Mouse (Mus musculus): ENCODE data around the gene Wwp2. TPM values are rescaled to one million over a fixed set of nuclear protein-coding genes. Genes with fewer than 3 reads are reported as not detected.

Wwp2 gene
- total and polyA plus RNA-seq, 2 experiments: 11.8 to 15.0 TPM

DNA sequence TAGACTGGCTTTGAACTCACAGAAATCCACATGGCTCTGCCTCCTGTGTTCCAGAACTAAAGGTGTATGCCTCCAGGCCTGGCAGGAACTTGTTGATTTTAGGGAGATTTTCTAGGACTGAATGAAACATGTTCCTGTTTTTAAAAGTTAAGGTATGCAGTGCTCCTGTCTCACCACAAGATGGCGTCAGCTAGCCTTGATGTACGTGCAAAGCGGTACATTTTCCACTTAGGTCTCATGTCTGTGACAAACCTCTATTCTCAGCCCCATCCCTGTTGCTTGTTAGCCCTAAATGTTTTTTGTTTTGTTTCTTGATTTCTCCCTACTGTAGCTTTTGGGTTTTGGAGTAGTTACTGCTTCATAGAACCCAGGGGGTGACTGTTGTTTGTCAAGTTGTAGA lies 19.1 kb downstream of the Wwp2 start:
- TF ChIP-seq POLR2A (IDR thresholded peaks at IDR 0.05; ENCODE audit: extremely low read depth, insufficient read depth, low read length) (no peak), CTCF (IDR thresholded peaks at IDR 0.05; ENCODE audit: low read depth, low read length) (peak; percentile 69; the same call in 1 of the 2 replicates)

DNA sequence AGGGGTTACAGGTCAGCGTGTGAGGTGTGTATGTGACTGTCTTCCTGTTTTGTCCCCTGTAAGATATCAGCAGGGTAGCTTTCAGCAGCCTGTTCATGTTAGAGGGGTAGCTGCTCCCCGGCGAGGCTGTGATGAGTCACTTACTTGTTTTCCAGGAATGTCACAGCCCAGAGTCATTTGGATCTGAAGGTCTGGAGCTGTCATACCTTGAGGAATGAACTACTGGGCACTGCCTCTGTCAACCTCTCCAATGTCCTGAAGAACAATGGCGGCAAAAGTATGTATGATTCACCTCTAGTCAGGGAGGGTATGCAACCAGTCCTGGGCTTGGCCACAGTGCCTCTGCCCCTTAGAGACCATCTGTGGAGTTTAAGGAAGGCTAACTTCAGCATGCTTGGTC lies 21.6 kb downstream of the Wwp2 start:
- Histone ChIP-seq H3K4me3 (ENCODE audit: insufficient read depth, low read depth, low read length) (no peak overlapping the region), H3K4me1 (ENCODE audit: control insufficient read depth, insufficient read depth, low read length) (peaks cover 5% of the 10 kb centered on the region; the same call in 1 of the 2 replicates), H3K27ac (replicated peaks; ENCODE audit: insufficient read depth, low read depth, low read length) (no peak overlapping the region), H3K27me3 (ENCODE audit: control insufficient read depth, insufficient read depth, low read length) (no peaks in the 10 kb centered on the region), H3K36me3 (ENCODE audit: control insufficient read depth, insufficient read depth, low read length) (no peaks in the 10 kb centered on the region; the same call in 1 of the 2 replicates), H3K9ac (ENCODE audit: low read depth, low read length) (no peak overlapping the region), H3K79me2 (ENCODE audit: control insufficient read depth, insufficient read depth, low read length) (no peaks in the 10 kb centered on the region; the same call in 1 of the 2 replicates)
- WGBS: 92% methylated on average over 4 of the region's 4 CpGs
- TF ChIP-seq CTCF (IDR thresholded peaks at IDR 0.05; ENCODE audit: low read depth, low read length): no peak
- TF ChIP-seq POLR2A (IDR thresholded peaks at IDR 0.05; ENCODE audit: extremely low read depth, insufficient read depth, low read length): no peak
- no peak for DNase-seq (ENCODE audit: extremely low read depth, low read depth, low spot score)

More for the DNA sequence above, 19.1 kb downstream of the Wwp2 start:
- Histone ChIP-seq H3K27me3 (ENCODE audit: control insufficient read depth, insufficient read depth, low read length) (no peaks in the 10 kb centered on the region), H3K4me3 (ENCODE audit: insufficient read depth, low read depth, low read length) (no peak overlapping the region), H3K27ac (replicated peaks; ENCODE audit: insufficient read depth, low read depth, low read length) (no peak overlapping the region), H3K79me2 (ENCODE audit: control insufficient read depth, insufficient read depth, low read length) (no peaks in the 10 kb centered on the region; the same call in 1 of the 2 replicates), H3K4me1 (ENCODE audit: control insufficient read depth, insufficient read depth, low read length) (peaks cover 2% of the 10 kb centered on the region; the same call in 1 of the 2 replicates), H3K36me3 (ENCODE audit: control insufficient read depth, insufficient read depth, low read length) (no peaks in the 10 kb centered on the region; the same call in 1 of the 2 replicates), H3K9ac (ENCODE audit: low read depth, low read length) (no peak overlapping the region)
- 7% methylated on average over 3 of the region's 3 CpGs for WGBS
- peak; percentile 47 for DNase-seq (ENCODE audit: extremely low read depth, low read depth, low spot score)

DNA sequence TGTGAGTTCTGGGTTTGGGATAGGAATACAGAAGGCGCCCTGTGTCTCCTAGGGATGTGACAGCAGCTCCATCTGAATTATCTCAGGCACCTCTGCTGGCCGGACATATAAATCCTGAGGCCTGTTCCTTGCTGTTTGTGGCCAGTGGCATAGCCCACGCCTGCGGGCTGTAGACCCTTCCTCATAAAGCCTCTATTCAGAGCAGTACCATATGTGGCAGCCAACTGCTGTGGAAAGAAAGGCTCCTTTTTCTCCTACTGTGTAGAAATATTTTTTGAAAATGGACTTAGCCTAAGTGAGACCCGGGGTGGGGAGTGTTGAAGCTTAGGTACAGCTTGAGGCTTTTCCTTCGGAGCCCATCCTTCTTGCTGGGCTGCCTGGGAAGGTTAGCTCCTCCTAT lies 22.1 kb downstream of the Wwp2 start:
- no peak for DNase-seq (ENCODE audit: extremely low read depth, low read depth, low spot score)
- TF ChIP-seq CTCF (IDR thresholded peaks at IDR 0.05; ENCODE audit: low read depth, low read length) (no peak), POLR2A (IDR thresholded peaks at IDR 0.05; ENCODE audit: extremely low read depth, insufficient read depth, low read length) (no peak)
- Histone ChIP-seq H3K9ac (ENCODE audit: low read depth, low read length) (no peak overlapping the region), H3K4me3 (ENCODE audit: insufficient read depth, low read depth, low read length) (no peak overlapping the region), H3K36me3 (ENCODE audit: control insufficient read depth, insufficient read depth, low read length) (no peaks in the 10 kb centered on the region; the same call in 1 of the 2 replicates), H3K4me1 (ENCODE audit: control insufficient read depth, insufficient read depth, low read length) (peaks cover 5% of the 10 kb centered on the region; the same call in 1 of the 2 replicates), H3K27ac (replicated peaks; ENCODE audit: insufficient read depth, low read depth, low read length) (no peak overlapping the region), H3K79me2 (ENCODE audit: control insufficient read depth, insufficient read depth, low read length) (no peaks in the 10 kb centered on the region; the same call in 1 of the 2 replicates), H3K27me3 (ENCODE audit: control insufficient read depth, insufficient read depth, low read length) (no peaks in the 10 kb centered on the region)
- WGBS: 94% methylated on average over 6 of the region's 6 CpGs

DNA sequence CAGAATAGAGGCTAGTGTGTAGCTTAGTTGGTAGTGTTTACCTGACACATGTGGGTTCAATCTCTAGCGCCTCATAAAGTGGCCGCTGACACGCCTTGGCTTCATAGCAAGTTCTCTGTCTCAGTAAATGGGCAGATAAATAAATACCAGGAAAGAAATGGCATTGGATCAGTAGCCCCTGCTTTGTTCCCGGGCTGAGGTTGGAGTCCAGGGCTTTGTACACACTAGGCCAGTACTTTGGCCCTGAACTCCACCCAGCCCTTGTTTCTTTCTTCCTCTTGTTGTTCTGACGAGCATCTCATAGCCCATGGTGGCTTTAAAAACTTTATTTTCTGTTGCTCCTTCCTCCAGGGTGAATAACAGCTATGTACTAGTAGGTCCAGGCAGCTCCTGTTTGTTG lies 26.3 kb downstream of the Wwp2 start:
- no peaks in the 10 kb centered on the region for H3K27me3 ChIP-seq (ENCODE audit: control insufficient read depth, insufficient read depth, low read length)
- 33% methylated on average over 5 of the region's 5 CpGs for WGBS

GRCm38 (mm10) chr8:107465332-107465990 lies 29.3 kb downstream of the Wwp2 start:
- Histone ChIP-seq H3K27me3 (ENCODE audit: control insufficient read depth, insufficient read depth, low read length) (no peaks in the 10 kb centered on the region), H3K36me3 (ENCODE audit: control insufficient read depth, insufficient read depth, low read length) (peaks cover 3% of the 10 kb centered on the region), H3K27ac (replicated peaks; ENCODE audit: insufficient read depth, low read depth, low read length) (no peak overlapping the region), H3K9ac (ENCODE audit: low read depth, low read length) (no peak overlapping the region), H3K4me3 (ENCODE audit: insufficient read depth, low read depth, low read length) (no peak overlapping the region), H3K79me2 (ENCODE audit: control insufficient read depth, insufficient read depth, low read length) (no peaks in the 10 kb centered on the region), H3K4me1 (ENCODE audit: control insufficient read depth, insufficient read depth, low read length) (0 out of 2 replicates have a peak, but pooled peaks cover 3% of the 10 kb centered on the region)
- DNase-seq (ENCODE audit: extremely low read depth, low read depth, low spot score): no peak
- no peak for TF ChIP-seq CTCF (IDR thresholded peaks at IDR 0.05; ENCODE audit: low read depth, low read length)
- no peak for TF ChIP-seq POLR2A (IDR thresholded peaks at IDR 0.05; ENCODE audit: extremely low read depth, insufficient read depth, low read length)
- 90% methylated on average over 3 of the region's 3 CpGs for WGBS

More for the DNA sequence above, 26.3 kb downstream of the Wwp2 start:
- Histone ChIP-seq H3K9ac (ENCODE audit: low read depth, low read length) (no peak overlapping the region), H3K36me3 (ENCODE audit: control insufficient read depth, insufficient read depth, low read length) (peaks cover 3% of the 10 kb centered on the region), H3K27ac (replicated peaks; ENCODE audit: insufficient read depth, low read depth, low read length) (no peak overlapping the region), H3K4me3 (ENCODE audit: insufficient read depth, low read depth, low read length) (no peak overlapping the region), H3K79me2 (ENCODE audit: control insufficient read depth, insufficient read depth, low read length) (no peaks in the 10 kb centered on the region), H3K4me1 (ENCODE audit: control insufficient read depth, insufficient read depth, low read length) (0 out of 2 replicates have a peak, but pooled peaks cover 3% of the 10 kb centered on the region)
- DNase-seq (ENCODE audit: extremely low read depth, low read depth, low spot score): peak; percentile 71
- TF ChIP-seq CTCF (IDR thresholded peaks at IDR 0.05; ENCODE audit: low read depth, low read length): no peak
- TF ChIP-seq POLR2A (IDR thresholded peaks at IDR 0.05; ENCODE audit: extremely low read depth, insufficient read depth, low read length): no peak

GRCm38 (mm10) chr8:107466642-107467041 lies 30.5 kb downstream of the Wwp2 start:
- DNase-seq (ENCODE audit: extremely low read depth, low read depth, low spot score): no peak
- H3K36me3 ChIP-seq (ENCODE audit: control insufficient read depth, insufficient read depth, low read length): peaks cover 3% of the 10 kb centered on the region
- H3K4me3 ChIP-seq (ENCODE audit: insufficient read depth, low read depth, low read length): no peak overlapping the region
- H3K4me1 ChIP-seq (ENCODE audit: control insufficient read depth, insufficient read depth, low read length): 0 out of 2 replicates have a peak, but pooled peaks cover 3% of the 10 kb centered on the region
- no peaks in the 10 kb centered on the region for H3K79me2 ChIP-seq (ENCODE audit: control insufficient read depth, insufficient read depth, low read length)
- no peaks in the 10 kb centered on the region for H3K27me3 ChIP-seq (ENCODE audit: control insufficient read depth, insufficient read depth, low read length)
- whole genome bisulfite sequencing: 96% methylated on average over 5 of the region's 5 CpGs
- H3K27ac ChIP-seq (replicated peaks; ENCODE audit: insufficient read depth, low read depth, low read length): no peak overlapping the region
- TF ChIP-seq CTCF (IDR thresholded peaks at IDR 0.05; ENCODE audit: low read depth, low read length): no peak
- no peak for TF ChIP-seq POLR2A (IDR thresholded peaks at IDR 0.05; ENCODE audit: extremely low read depth, insufficient read depth, low read length)
- no peak overlapping the region for H3K9ac ChIP-seq (ENCODE audit: low read depth, low read length)
